Comparison of ENCODE assay signal across 18 mouse cellular contexts in the genomic region with DNA sequence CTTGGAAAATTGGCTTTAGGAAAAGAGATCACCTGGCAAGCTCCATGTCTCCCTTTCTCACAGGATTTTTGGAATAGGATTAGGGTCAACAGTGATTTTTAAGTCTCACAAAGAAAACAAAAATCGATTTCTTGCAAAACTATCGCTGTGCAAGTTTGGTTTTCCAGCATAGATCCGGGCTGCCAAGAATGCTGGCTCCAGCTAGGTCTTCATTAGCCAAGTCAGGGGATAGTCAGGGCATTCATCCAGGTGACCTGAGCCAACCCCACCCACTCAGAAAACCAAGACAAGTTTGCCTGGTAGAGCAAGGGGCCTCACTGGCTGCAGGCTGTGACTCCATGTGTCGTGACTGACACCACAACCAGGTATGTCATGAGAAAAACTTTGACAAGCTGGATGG.
DNase-seq lines count a peak whose midpoint lies in the region; ATAC-seq lines count a peak whose summit lies in the region.
"Had no signal": no experiment of that assay in that cellular context is flagged by ENCODE, and none has a peak within 500 bp of the region (broad histone marks: within the 10 kb centered on the region; RNA-seq: fewer than 3 reads in every experiment).

No protein-coding gene starts in this region.

- no peak overlapping the region for H3K9ac ChIP-seq in kidney, embryonic 15.5 days
- H3K9ac ChIP-seq: embryonic facial prominence, embryonic 15.5 days; hindbrain, embryonic 12.5 days; limb, embryonic 13.5 days; neural tube, embryonic 12.5 days had no signal

- H3K4me3 ChIP-seq in kidney, embryonic 15.5 days (replicated peaks): no peak overlapping the region
- H3K4me3 ChIP-seq: embryonic facial prominence, embryonic 15.5 days; hindbrain, embryonic 12.5 days; limb, embryonic 13.5 days; neural tube, embryonic 12.5 days had no signal

- no peak overlapping the region for H3K27ac ChIP-seq in kidney, embryonic 15.5 days
- H3K27ac ChIP-seq: embryonic facial prominence, embryonic 15.5 days; hindbrain, embryonic 12.5 days; limb, embryonic 13.5 days; neural tube, embryonic 12.5 days had no signal

- H3K36me3 ChIP-seq in kidney, embryonic 15.5 days: no peaks in the 10 kb centered on the region
- H3K36me3 ChIP-seq: embryonic facial prominence, embryonic 15.5 days; hindbrain, embryonic 12.5 days; limb, embryonic 13.5 days; neural tube, embryonic 12.5 days had no signal

- no peak overlapping the region for H3K4me2 ChIP-seq in kidney, embryonic 15.5 days
- H3K4me2 ChIP-seq: embryonic facial prominence, embryonic 15.5 days; hindbrain, embryonic 12.5 days; limb, embryonic 13.5 days; neural tube, embryonic 12.5 days had no signal

- H3K4me1 ChIP-seq in kidney, embryonic 15.5 days: no peaks in the 10 kb centered on the region
- H3K4me1 ChIP-seq: embryonic facial prominence, embryonic 15.5 days; hindbrain, embryonic 12.5 days; limb, embryonic 13.5 days; neural tube, embryonic 12.5 days had no signal

- peak; percentile 32 for DNase-seq in adrenal gland, postnatal 14 days
- no peak for DNase-seq in adrenal gland, adult 8-10 months
- DNase-seq in kidney, adult 9 months: peak; percentile 18
- peak; percentile 8 for DNase-seq in urinary bladder, postnatal 14 days (ENCODE audit: low spot score)
- DNase-seq in urinary bladder, adult 2 months (ENCODE audit: low spot score): no peak
- DNase-seq in skeletal muscle tissue, adult 2 months (ENCODE audit: low read depth, low spot score): peak; percentile 18
- DNase-seq in layer of hippocampus, adult 11-12 months (ENCODE audit: low spot score): no peak
- DNase-seq: lung, adult 2 months; right cerebral cortex, adult 18-20 months; thymus, adult 18-20 months had no signal

- no peaks in the 10 kb centered on the region for H3K9me3 ChIP-seq in kidney, embryonic 15.5 days (replicated peaks)
- H3K9me3 ChIP-seq: embryonic facial prominence, embryonic 15.5 days; hindbrain, embryonic 12.5 days; limb, embryonic 13.5 days; neural tube, embryonic 12.5 days had no signal

- no peak for ATAC-seq in kidney, embryonic 15.5 days (replicated peaks; ENCODE audit: low FRiP score)
- ATAC-seq: forebrain, embryonic 14.5 days; intestine, embryonic 16.5 days; Patski had no signal

- H3K27me3 ChIP-seq in kidney, embryonic 15.5 days: no peaks in the 10 kb centered on the region
- H3K27me3 ChIP-seq: embryonic facial prominence, embryonic 15.5 days; hindbrain, embryonic 12.5 days; limb, embryonic 13.5 days; neural tube, embryonic 12.5 days had no signal

- WGBS in kidney, embryonic 15.5 days: 90% methylated on average over 4 of the region's 4 CpGs

Comparison
In these comparisons a context has a peak if more than half of its experiments do, and no peak if none do; other contexts are left out.
1. DNase-seq: peak in adrenal gland, postnatal 14 days (single experiment), kidney, adult 9 months (single experiment), urinary bladder, postnatal 14 days (single experiment) and skeletal muscle tissue, adult 2 months (single experiment); none in adrenal gland, adult 8-10 months (single experiment), urinary bladder, adult 2 months (single experiment) and layer of hippocampus, adult 11-12 months (single experiment).